Mouse (Mus musculus) frontal cortex, adult (tissue): ENCODE results near the gene Gm7579.
"Not testable (repeated sequence)": the region's sequence is repeated elsewhere in the genome, so short reads cannot be mapped to it uniquely, and the experiment has no call there.

Experiments used
- ATAC-seq: cut with Nextera tagmentation; 2 replicates; pipeline ENCODE4 v1.9.2; 2017; ENCODE audit warnings: mild to moderate bottlenecking, moderate library complexity, mixed read lengths; ENCODE audit not compliant: low TSS enrichment

Gene Gm7579

DNA sequence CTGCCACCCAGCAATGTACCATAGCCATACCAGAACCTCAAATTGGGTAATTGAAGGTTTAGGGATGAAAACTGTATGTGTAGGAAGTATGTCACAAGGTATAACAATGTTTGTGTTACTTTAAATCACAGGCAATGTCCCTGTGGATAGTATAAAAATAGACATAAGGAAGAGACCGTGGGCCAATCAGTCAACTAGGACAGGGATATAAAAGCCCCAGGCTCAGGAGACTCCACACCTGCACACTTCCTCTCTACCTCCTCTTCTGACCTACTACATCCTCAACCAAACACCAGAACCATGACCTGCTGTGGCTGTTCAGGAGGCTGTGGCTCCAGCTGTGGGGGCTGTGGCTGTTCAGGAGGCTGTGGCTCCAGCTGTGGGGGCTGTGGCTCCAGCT, at the start of gene Gm7579:
Gene Gm7579 (plus strand): TSS at position 301 of the 400 bp plus-strand sequence.
- ATAC-seq, result no peak

DNA sequence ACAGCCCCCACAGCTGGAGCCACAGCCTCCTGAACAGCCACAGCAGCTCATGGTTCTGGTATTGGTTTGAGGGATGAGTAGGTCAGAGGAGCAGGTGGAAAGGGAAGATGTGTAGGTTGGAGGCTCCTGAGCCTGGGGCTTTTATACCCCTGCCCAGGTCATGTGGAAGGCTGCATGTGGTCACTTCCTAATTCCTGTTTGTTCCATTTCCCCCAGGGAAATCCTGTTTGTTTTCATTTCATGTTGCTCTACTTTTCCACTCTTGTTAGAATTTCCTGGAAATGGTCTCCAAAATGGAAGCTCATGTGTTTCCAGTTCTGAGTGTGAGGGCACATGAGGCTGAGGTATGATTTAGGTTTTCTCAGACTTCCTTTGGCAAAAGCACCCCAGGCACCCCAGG, 46.0 kb upstream of the Gm7579 start, which contains the start of gene Gm4553:
Gene Gm4553 (minus strand): TSS at position 101 of the 400 bp plus-strand sequence.
- ATAC-seq, result not testable (repeated sequence)

DNA sequence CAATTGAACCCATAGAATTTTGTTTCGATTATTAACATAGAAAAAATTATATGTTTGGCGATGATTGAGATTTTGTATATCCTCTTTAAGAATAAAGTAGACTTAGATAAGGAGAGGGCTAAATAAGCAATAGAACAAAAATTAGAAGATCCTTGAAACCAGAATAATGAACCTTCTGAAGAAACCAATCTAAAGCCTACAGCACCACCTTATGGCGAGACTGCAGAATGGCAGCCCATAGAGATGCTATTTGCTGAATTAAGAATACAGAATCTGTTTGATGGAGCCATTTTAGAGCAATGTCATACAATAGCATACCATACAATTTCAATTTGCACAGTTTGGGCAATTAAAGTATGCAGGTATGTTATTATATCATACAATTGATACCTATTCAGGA, 41.8 kb upstream of the Gm7579 start:
- ATAC-seq, result no peak

DNA sequence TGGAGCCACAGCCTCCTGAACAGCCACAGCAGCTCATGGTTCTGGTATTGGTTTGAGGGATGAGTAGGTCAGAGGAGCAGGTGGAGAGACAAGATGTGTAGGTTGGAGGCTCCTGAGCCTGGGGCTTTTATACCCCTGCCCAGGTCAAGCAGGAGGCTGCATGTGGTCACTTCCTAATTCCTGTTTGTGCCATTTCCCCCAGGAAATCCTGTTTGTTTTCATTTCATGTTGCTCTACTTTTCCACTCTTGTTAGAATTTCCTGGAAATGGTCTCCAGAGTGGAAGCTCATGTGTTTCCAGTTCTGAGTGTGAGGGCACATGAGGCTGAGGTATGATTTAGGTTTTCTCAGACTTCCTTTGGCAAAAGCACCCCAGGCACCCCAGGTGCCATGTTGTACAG, 35.8 kb upstream of the Gm7579 start, which contains the start of gene Krtap5-2:
Gene Krtap5-2 (minus strand): TSS at position 101 of the 400 bp plus-strand sequence.
- not testable (repeated sequence) for ATAC-seq

DNA sequence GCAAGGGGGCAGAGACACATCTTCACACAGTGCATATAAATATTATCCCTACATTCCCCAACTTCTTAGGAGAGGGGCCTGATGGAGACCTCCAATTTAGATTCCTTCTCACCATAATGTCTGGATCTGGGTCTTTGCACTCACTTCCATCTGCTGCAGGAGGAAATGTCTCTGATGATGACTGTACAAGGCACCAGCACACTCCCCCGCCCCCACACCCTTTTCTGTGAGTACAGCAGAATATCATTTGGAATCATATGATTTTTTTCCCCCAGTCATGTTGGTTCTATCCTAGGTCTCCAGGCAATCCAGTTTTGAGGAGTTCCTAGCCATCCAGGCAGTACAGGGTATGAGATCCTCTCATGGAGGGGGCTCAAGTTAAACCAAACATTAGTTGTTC, 33.0 kb upstream of the Gm7579 start:
- ATAC-seq, result peak; percentile 55; the same call in 1 of the 2 replicates

- no peak for ATAC-seq
These were observed 30.6 kb upstream of the Gm7579 start for GRCm38 (mm10) chr7:142181021-142181420.

DNA sequence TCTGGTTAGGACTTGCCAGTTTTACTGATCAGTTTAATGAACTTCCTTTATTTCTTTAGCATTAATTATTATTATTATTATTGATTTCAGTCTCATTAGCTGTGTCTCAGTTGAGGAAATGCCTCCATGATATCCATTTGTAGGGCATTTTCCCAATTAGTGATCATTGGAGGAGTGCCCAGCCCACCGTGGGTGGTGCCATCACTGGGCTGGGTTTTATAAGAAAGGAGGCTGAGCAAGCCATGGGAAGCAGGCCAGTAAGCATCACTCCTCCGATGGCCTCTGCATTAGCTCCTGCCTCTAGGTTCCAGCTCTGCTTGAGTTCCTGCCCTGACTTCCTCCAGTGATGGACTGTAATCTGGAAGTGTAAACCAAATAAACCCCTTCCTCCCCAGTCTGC, 23.5 kb upstream of the Gm7579 start:
- ATAC-seq, result no peak

- ATAC-seq, result no peak
These were observed 21.4 kb upstream of the Gm7579 start, which contains the start of gene Gm10153 for GRCm38 (mm10) chr7:142190289-142190688. TSS of gene Gm10153 (minus strand) at chr7:142190389.

- ATAC-seq, result peak; percentile 92
These were observed 12.9 kb upstream of the Gm7579 start for GRCm38 (mm10) chr7:142198748-142199147.

DNA sequence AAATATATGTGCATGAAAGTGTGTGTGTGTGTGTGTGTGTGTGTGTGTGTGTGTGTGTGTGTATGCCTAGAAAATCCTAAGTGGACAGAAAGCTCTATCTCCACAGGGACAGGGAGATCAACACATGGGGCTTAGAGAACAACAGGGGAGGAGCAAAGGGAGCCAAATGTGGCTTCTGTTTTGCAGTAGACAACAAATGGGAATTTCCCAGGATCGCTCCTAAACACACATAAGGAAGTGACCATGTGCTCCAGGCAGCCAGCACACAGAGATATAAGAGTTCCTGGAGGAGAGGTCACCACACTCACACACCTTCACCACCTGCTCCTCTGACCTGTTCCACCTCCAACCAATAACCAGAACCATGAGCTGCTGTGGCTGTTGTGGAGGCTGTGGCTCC, 10.6 kb upstream of the Gm7579 start, which contains the start of gene Krtap5-3:
Gene Krtap5-3 (plus strand): TSS at position 301 of the 400 bp plus-strand sequence.
- ATAC-seq, result no peak

DNA sequence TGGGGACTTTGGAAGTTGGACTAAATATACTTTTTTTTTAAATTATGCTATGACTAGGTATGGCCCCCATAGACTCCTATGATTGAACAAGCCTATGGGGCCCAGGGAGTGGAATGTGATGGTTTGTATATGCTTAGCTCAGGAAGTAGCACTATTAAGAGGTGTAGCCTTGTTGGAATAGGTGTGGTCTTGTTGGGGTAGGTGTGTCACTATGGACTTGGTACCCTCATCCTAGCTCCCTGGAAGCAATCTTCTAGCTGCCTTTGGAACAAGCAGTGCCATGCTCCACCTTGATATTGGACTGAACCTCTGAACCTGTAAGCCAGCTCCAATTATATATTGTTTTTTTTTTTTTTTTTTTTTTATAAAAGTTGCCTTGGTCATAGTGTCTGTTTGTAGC, 6.2 kb upstream of the Gm7579 start:
- ATAC-seq, result no peak

GRCm38 (mm10) chr7:142206891-142207290, 4.8 kb upstream of the Gm7579 start:
- ATAC-seq, result not testable (repeated sequence)

- not testable (repeated sequence) for ATAC-seq
These were observed 477 bp downstream of the Gm7579 start for GRCm38 (mm10) chr7:142212136-142212535.

DNA sequence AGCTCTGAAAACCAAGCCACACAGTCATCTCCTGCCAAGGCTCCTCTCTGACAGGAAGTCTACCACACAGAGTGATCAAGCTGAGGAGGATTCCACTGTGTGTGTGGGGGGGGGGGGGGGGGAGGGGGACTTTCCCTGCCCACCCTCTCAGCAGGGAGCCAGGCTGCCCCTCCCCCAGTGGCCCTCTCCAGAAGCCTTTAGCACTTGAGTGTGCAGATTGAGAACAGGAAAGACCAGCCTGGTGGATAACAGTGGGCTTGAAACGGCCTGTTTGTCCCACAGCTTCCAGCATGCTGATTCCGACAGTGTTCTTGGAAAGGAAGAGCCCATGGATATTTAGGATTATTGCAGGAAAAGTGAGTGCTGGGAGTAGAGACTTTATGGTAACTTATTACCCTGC, 12.9 kb downstream of the Gm7579 start:
- ATAC-seq, result no peak

GRCm38 (mm10) chr7:142229871-142230270, 18.2 kb downstream of the Gm7579 start, which contains the start of gene Krtap5-5:
TSS of gene Krtap5-5 (minus strand) at chr7:142229971.
- ATAC-seq, result not testable (repeated sequence)

- no peak for ATAC-seq
These were observed 19.9 kb downstream of the Gm7579 start for GRCm38 (mm10) chr7:142231540-142231939.

DNA sequence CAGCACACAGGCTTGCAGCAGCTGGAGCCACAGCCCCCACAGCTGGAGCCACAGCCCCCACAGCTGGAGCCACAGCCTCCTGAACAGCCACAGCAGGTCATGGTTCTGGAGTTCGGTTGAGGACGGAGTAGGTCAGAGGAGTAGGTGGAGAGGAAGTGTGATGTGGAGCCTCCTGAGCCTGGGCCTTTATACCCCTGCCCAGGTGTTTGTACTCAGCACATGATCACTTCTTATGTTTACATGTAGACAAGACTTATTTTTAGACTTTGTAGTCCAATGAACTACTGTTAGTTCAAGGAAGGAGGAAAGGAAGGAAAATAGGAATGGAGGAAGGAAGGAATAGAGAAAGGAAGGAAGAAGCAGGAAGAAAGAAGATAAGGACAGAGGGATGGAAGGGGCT, 29.3 kb downstream of the Gm7579 start, which contains the start of gene Gm40460:
Gene Gm40460 (minus strand): TSS at position 101 of the 400 bp plus-strand sequence.
- no peak for ATAC-seq

DNA sequence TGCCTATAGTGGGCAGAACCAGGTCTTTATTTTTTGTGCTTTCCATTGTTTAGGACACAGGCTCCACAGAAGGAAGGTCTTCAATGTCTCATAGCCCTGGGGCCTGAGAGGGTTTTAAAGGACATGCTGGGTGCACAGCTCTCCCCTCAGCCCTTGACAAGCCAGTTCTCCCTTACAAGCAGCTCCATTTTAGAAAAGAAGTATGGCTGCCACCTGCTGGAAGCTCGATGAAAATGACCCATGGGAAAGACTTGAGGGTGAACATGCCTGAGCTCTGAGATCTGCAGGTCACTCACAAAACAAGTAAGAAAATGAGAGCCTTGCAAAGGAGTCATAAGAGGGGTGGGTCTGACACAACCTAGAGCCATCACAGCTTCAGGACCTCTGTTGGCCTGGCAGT, 38.2 kb downstream of the Gm7579 start:
- ATAC-seq, result peak; percentile 65; the same call in 1 of the 2 replicates

DNA sequence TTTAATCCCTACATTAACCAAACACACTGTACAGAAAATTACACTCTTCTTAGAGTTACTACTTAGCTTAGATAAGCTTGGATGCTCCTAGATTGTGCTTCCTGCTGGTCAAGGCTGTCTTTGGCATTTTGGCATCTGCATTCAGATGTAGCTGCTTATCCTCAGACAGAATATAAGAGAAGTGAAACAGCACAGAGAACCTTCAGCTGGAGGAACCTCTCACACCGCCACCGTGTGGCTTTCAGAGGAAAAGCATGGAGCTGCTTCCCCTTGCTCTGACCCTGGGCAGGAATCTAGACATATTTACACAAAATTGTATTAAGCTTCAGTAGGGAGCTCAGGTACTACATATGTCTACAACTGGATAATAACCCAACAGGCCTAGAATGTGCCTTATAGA, 43.9 kb downstream of the Gm7579 start:
- peak; percentile 82; the same call in 1 of the 2 replicates for ATAC-seq

DNA sequence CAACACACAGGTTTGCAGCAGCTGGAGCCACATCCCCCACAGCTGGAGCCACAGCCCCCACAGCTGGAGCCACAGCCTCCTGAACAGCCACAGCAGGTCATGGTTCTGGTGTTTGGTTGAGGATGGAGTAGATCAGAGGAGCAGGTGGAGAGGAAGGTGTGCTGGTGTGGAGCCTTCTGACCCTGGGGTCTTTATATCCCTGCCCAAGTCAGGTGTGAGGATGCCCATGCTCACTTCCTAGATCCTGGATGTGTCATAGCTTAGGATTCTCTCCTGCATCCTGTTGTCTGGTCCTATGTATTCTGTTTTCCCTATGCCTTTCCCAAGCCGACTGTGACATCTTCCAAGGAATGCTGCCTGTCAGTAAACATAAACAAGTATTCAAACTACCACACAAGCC, 46.6 kb downstream of the Gm7579 start, which contains the start of gene Gm2431:
Gene Gm2431 (minus strand): TSS at position 101 of the 400 bp plus-strand sequence.
- ATAC-seq, result not testable (repeated sequence)
